Mouse (Mus musculus) kidney, postnatal 4 days (tissue): ENCODE results near the gene Gaa.
A peak's percentile ranks its signal among the peaks of the same experiment; 100 is the strongest.
"Not testable (repeated sequence)": the region's sequence is repeated elsewhere in the genome, so short reads cannot be mapped to it uniquely, and the experiment has no call there.

ENCODE experiments used
- DNase-seq, 2 experiments: peaks; one replicate each; pipeline ENCODE4 v3.0.0; 2021; ENCODE audit warnings: mixed read lengths in 2 of 2

Gaa gene

GRCm38 (mm10) chr11:119256557-119256956 is 11.1 kb upstream of the Gaa start:
- not testable (repeated sequence) for DNase-seq

GRCm38 (mm10) chr11:119258216-119258571 is 9.5 kb upstream of the Gaa start:
- DNase-seq, result no peak

- DNase-seq, result peak; percentile 76 to 85
These were observed 8.9 kb upstream of the Gaa start for GRCm38 (mm10) chr11:119258572-119259322.

DNA sequence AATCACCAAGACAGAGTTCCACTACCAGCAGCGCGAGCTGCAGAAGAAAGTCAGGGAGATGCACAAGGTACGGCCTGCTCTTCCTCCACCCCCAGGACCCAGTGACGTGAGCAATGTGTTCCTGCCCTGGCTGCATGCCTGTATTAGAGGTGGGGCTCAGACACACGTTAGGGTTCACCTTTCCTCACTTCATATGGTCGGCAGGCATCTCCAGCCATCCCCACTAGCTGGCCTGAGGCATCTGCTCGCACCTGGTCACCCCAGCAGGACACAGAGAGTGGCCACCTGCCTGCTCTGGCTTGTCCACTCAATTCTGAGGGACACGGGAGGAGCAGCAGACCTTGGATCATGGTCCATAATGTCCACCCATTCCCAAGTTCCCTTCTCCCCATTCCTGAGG is 7.7 kb upstream of the Gaa start:
- DNase-seq, result no peak

GRCm38 (mm10) chr11:119264413-119264812 is 3.3 kb upstream of the Gaa start:
- no peak for DNase-seq

DNA sequence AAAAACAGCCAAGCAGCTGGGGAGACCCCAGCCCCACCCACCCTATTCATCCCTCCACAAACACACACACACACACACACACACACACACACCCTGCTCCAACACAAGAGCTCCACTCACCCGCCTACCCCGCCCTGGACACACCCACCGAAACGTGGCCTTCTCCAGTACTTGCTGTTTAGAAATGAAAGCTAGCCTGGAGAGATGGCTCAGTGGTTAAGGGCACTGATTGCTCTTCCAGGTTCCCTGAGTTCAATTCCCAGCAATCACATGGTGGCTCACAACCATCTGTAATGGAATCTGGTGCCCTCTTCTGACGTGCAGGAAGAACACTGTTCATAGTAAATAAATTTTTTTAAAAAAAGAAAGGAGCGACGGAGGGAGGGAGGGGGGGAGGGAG is 1.9 kb upstream of the Gaa start:
- DNase-seq, result no peak

GRCm38 (mm10) chr11:119267241-119267674 is 429 bp upstream of the Gaa start:
- peak; percentile 36 to 63 for DNase-seq

- no peak for DNase-seq
These were observed 989 bp downstream of the Gaa start for GRCm38 (mm10) chr11:119268557-119269195.

- DNase-seq, result not testable (repeated sequence)
These were observed 4.8 kb downstream of the Gaa start for GRCm38 (mm10) chr11:119272492-119272891.

DNA sequence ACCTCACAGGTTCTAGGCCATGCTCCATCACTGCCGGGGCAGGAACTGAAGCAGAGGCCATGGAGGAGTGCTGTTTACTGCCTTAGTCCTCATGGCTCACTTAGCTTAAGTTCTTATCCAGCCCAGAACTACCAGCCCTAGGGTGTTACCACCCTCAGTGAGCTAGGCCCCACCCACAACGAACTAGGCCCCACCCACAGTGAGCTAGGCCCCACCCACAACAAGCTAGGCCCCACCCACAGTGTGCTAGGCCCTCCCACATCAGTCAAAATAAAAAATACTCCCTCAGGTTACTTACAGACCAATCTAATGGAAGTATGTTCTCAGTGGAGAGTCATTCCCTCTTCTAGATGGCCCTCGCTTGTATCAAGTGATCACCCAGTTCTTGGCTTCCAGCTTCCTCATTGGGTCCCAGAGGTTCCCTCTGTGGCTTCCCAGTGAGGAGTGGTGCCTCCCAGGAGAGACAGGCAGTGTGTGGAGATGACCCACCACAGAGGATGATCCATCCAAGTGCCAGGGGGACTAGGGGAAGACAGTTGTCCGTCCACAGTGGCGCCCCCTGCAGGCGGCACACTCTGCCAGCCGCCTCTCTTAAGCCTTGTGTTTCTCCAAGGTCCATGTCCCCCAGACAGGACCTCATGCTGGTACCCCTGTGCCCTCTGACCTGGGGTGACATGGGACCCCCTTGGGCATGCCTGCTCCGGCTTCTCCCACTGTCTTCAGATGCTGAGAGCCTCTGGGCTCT is 5.7 kb downstream of the Gaa start:
- DNase-seq, result peak; percentile 30 to 35

GRCm38 (mm10) chr11:119281030-119281429 is 13.3 kb downstream of the Gaa start:
- no peak for DNase-seq

GRCm38 (mm10) chr11:119285791-119286527 is 18.3 kb downstream of the Gaa start:
- peak; percentile 47 to 65 for DNase-seq

- no peak for DNase-seq
These were observed 19.7 kb downstream of the Gaa start for GRCm38 (mm10) chr11:119287207-119287992.

- DNase-seq, result not testable (repeated sequence)
These were observed 25.2 kb downstream of the Gaa start for GRCm38 (mm10) chr11:119292861-119293260.

DNA sequence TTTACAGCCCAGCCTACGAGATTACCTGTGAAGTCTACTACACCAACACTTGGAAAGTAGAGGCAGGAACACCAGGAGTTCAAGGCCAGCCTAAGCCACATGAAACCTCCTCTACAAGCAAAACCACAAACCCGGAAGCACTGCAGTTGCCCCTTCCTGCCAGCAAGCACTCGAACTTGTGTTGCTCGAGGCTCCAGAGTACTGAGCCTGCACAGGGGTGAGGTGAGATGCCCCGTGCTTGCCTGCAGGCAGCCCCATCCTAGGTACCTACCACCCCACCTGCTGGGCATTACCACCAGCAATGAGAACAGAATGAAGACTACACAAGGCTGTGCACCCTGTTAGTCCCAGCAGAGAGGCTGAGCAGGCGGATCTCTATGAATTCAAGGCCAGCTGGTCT is 30.3 kb downstream of the Gaa start:
- DNase-seq, result no peak

GRCm38 (mm10) chr11:119298917-119299316 is 31.2 kb downstream of the Gaa start:
- DNase-seq, result no peak

DNA sequence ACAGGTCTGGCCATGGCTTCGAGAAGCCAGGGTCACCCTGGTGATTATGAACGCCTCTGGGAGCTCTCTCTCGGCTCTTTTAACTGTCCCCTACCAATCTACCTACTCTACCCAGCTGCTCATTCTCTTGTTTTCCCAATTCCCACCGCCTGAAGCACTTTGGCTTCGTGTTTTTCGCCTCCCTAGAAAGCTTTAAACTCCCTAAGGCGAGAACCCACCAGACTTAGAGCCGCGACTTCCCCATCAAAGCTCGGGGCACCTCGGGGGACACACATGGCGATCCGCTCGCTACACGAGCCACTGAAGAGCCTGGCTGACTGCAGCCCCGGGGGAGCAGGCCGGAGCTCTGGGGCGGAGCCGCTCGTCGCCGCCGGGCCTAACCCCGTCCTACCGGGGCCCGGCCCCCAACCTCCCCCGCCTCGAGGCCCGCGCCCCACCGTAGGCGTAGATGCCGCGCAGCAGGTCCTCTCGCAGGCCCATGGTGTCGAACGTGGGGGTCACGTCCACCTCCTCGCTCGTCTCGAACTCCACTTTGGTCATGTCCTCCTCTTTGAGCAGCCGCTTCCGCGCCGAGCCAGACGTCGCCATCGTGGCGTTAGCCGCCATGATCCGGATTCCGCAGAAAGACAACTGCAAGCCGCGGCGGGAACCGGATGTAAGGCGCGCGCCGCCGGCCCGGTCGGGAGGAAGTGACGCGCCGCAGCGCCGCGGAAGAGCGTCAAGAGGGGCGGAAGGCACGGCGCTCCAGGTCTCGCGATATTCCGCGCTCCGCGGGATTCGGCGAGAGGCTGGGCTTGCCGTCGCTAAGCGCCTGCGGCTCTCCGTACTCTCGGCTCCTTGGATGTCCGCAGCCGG is 31.9 kb downstream of the Gaa start, which contains the start of gene Eif4a3:
Gene Eif4a3 (minus strand): TSS at position 699 of the 855 bp plus-strand sequence.
- DNase-seq, result peak; percentile 99

GRCm38 (mm10) chr11:119300246-119300935 is 32.7 kb downstream of the Gaa start:
- no peak for DNase-seq

DNA sequence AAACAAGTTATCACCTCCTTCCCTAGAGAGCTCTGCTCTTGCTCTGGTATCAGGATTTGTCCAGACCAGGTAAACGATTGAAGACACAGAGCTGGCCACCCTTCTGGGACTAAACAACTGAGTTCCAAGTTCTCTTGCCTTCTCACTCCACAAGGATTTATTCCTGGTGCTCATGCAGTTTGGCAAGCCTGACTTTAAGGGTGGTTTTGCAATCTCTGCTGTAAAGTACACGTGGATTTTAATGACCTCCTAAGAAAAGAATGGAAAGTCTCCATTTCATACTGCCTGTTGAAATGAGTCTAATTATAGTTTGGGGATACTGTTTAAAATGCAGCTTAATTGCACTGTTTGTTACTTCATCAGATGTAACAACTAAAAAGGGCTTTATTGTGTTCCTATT is 33.3 kb downstream of the Gaa start:
- DNase-seq, result no peak
